Mouse (Mus musculus): ENCODE results near the gene Apool.
"Not testable (repeated sequence)": the region's sequence is repeated elsewhere in the genome, so short reads cannot be mapped to it uniquely, and the experiment has no call there.

The Apool gene

DNA sequence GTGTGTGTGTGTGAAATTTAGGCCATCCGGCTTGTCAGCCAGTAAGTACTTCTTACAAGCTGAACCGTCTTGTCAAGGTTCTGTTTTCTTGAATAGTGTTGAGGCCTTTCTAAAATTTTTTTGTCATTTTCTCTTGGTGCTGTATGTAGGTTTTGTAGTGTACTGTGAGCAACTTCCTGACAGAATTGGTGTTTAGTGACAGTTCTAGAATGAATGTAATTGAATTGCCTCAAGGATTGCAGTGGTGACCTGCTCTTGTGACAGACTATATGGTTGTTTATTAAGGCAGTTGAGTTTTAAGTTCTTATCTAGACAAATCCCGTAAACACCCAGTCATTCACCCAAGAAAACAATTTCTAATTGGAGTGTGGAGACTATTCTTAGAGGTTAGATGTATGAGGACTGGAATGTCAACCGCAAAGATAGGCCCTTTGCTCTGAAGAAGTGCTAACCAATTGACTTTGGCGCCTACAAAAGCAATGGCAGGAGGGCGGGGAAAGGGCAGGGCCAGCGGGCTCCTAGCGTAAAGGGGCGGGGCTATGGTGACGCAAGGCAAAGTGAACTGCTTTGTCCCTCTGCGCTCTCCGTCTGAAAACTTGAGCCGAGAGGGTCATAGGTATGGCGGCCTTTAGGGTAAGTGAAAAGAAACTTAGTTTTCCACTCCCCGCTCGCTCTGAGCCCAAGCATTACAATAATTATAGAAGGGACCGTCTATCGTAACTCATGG is at the start of gene Apool:
Gene Apool, plus strand, starts transcription at position 531 of the 727 bp plus-strand sequence.
- in situ Hi-C loops (cut with MboI, MseI) = no loop called here

DNA sequence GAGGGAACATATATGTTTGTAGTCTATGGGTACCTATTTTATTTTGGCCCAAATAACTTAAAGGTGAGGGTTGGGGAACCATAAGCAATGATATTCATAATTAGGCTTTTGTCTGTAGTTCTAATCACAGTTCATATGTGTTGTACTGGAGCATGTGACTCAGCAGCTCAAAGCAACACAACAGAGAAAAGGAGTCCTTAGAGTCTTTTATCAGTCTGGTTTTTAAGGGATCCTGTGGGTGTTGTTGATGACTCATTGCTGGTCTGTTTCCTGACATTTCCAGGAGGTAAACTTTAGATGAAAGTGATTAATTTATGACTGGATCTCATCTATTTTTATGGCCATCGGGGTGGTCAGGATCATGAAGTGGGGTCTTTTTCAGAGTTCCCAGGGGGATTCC is 37.6 kb upstream of the Apool start:
- in situ Hi-C loops (cut with MboI, MseI) = no loop called here

DNA sequence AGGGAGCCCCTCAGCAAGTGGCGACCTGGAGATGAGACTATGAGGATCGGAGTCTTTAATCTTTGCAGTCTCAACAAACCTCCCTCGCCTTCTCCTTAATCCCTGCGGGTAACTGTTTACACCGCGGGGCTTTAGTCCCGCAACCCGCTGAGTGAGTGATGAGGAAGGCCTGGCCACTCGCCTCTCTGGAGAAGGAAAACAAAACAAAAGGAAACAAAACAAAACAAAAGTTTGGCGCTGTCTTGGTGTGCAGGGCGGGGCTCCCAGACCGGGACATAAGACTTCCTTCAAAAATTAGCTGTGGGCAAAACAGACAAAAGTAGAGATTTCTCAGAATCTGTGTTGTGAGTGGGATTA is 375 bp downstream of the Apool start:
- in situ Hi-C loops (cut with MboI, MseI) = no loop called here

DNA sequence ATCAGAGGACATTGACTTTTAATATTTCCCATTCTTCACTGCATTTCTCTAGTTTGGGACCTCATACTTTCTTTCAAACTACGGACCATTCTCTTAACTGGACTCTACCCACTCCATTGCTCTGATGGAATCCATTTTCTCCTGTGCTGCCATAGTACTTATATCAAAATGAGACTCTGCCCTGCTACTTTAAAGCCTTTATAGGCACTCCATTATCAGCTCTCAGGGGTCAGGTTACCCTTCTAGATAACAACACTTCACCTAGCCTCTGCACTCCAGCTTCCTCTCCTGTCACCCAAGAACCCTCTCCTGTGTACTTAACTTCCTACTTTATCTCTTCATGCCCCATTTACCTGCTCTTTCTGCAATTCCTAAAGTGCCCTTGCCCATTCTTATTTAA is 960 bp downstream of the Apool start:
- in situ Hi-C loops (cut with MboI, MseI) = no loop called here

DNA sequence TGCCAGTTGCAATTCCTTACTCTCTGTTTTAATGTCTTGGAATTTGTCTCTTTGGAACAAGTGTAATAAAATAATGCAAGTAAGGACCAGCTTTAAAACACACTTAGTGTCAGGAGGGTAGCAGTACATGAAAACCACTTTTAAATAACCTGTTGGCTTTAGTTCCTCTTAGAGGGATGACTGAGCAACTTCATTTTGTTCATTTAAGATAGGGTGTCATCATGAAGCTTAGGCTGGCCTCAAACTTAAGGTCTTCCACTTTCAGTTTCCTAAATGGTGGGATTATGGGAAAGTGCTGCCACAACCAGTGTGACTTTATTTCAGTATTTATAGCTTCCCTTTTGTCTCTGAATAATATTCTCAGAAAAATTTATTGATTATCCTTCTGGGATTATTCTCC is 9.1 kb downstream of the Apool start:
- in situ Hi-C loops (cut with MboI, MseI) = no loop called here

DNA sequence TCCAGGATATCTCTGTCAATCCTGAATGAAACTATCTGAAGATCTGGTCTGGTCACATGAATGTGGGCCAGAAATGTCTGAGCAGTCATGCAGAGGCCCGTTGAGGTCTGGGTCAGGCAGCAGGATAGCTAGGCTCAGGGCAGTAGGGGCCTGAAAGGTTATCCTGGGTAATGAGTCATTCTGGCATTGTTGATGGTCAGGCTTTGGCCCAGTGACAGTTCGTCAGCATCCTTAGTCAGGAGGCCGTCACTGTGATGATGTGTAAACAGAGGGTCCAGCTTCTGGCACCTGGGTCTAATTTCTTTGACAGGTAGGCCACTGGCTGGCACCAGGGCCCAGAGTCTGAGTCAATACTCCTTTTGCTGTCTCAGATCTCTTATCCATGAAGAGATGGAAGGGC is 28.4 kb downstream of the Apool start:
- in situ Hi-C loops (cut with MboI, MseI) = no loop called here

DNA sequence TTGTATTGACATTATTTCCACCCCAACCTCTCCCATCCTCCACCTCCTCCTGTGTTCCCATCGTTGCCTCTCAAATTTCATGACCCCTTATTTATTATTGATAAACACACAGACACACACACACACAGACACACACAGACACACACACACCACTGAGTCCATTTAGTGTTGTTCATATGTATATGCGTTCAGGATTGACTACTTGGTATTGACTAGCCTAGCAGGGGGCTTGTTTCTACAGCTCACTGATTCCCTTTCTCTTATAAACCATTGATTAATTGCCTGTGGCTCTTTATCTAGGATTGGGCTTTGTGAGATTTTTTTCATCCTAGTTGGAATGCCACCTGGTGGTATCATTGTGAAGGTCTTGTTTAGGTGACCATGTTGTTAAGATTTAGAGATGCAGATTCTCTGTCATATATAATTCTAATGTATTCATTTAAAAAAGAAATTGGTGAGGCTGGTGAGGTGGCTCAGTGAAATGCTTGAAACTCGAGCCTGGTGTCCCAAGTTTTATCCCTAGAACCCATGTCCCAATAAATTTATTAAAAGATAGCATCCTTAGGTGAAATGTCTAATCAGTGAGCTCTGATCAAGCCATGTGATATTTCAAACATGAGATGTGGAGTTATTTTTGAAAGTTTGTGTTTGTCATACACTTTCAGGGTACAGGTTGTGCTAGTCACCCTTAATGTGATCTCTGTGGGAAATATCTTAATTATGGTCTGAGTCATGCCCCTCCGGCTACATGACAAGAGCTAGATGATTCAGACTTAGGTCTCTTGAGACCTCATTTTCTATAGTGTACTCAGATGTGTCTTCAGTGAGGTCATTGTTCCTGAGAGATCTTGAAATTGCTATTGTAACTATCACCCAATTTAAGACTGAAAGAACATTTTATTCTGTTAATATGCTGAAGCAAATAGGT is 36.6 kb downstream of the Apool start:
- in situ Hi-C loops (cut with MboI, MseI) = loop anchor here (5.0 kb wide), 1 partner anchor 1145 kb away; no protein-coding TSS in a partner anchor

DNA sequence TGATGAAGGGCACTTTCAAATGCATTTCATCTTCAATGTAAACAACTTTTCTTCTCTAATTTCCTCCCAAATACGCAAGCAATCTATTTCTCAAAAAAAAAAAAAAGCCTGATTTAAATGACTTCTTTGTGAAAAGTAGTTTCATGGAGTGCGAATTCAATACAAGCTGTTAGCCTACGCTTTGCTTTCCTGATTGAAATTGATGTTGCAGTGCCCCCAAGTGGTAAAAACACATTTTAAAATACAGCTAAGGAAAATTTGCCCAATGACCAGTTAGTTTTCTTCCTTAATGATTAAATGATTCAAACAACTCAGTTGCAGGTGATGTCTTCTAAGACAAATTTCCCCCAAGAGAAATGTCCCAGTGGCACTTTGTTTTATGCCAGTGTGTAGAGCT is 37.3 kb downstream of the Apool start:
- in situ Hi-C loops (cut with MboI, MseI) = loop anchor here (5.0 kb wide), 1 partner anchor 1146 kb away; no protein-coding TSS in a partner anchor

DNA sequence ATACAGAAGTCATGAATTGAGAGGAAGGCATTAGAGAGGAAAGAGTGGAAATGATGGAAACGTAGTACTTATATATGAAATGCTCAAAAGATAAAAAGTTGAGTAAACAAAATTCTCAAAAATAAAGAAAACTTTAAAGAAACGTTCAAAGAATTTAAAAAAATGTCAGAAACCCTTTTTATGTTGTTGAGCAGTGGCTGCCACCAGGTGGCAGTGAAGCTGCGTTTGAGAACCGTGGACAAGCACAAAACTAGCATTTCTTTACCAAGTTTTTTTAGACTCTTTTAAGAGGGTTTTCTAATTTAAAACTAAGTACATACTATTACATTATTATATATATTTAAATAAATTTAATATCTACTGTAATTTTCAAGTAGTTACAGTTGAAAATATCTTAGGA is 57.3 kb downstream of the Apool start:
- in situ Hi-C loops (cut with MboI, MseI) = no loop called here

DNA sequence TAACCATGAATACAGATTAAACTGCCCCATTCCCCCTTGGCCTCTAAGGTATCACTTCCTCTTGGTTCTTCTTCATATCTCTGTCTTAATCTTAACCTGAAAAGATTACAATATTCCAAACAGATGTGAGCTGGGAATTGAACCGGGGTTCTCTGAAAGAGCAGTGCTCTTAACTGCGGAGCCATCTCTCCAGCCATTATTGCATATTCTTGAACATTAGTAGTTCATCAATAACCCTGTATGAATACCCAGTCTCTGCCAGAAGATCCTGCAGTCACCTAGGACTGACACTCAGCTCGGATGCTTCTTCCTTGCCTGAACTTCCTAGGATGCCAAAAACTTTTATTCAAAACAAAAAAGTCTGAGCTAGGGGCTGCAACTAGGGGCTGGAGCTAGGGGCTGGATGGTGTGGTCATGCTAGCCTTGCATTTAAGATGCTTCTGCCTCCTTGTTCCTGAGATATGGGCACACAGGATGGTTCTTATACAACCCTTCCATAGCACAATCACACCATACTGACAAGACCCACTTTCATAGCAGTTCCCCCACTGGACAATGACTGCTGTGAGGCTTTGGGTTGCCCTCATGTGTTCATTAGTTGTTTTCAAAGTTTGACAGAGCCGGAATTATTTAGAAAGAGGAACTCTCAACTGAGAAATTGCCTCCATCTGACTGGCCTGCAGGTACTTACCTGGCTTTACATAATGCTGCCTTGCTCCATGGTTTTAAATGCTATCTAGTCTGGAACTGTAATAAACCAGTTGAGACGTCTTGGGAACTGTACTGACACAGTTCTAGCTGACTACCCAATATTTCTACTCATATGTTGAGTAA is 59.7 kb downstream of the Apool start:
- in situ Hi-C loops (cut with MboI, MseI) = not testable (repeated sequence)

DNA sequence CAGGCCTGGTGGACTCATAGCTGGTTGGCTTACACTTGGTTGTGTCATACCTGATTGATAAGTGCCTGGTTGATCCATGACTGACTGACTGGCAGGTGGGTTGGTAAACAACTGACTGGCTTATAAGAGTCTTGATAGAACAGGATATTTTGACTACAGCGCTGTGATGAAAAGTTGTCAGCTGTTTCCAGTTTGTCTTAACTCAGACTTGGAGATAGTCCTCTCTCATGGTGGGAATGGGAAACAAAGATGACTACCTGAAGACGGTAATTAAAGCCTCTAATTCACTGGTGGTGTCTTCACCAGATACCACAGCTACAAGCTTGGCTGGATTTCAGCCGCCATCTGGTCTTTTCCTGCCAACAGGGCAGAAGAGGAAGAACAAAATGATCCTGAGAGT is 95.5 kb downstream of the Apool start, which contains the start of gene Satl1:
Gene Satl1, minus strand, starts transcription at position 101 of the 400 bp plus-strand sequence.
- in situ Hi-C loops (cut with MboI, MseI) = no loop called here

DNA sequence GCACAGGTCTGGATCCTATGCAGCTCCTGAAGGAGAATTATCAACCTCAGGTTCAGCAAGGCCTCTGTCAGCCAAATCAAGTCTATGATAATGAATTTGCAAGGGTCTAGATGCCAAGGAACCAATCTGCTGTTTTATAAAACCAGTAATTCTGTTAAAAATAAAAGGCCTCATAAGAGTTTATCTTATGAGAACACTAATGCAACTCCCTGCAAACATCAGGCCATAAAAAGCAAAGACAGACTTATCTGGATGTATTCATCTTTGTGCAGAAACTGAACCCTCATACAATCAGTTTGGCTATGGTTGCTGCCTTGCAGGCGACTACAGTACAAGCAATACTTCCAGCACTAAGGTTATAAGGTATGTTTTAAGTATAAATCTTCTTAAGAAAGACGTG is 101.2 kb downstream of the Apool start:
- in situ Hi-C loops (cut with MboI, MseI) = no loop called here
